Mouse (Mus musculus) c-Kit-negative CD71-positive TER-119-positive erythroid progenitor cells, embryonic 14.5 days (primary cell): ENCODE results near the gene Gm20517.

Experiments
- DNase-seq: peaks from one replicate; pipeline ENCODE4 v3.0.0-alpha.2; 2013; ENCODE audit warnings: low read depth, low spot score

Gene Gm20517

GRCm38 (mm10) chr17:47708972-47709371 lies 97.6 kb downstream of the Gm20517 start:
- no peak for DNase-seq

DNA sequence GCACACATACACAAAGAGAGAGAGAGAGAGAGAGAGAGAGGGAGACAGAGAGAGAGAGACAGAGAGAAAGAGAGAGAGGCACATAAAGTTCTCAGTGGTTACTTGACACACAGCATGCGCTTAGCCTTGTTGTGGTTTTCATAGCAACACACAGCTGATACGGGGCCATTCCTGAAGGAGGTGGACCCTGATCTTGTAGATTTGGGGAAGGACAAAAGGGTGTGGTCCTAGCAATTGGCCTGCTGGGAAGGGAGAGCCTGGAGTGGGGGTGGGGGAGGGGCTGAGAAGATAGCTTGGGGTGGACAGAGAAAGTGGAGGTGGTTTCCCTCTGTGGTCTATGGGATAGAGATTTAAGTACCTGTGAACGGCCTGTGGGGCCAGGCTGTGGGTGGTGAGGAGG lies 98.6 kb downstream of the Gm20517 start:
- DNase-seq = no peak

- DNase-seq = no peak
Observed at GRCm38 (mm10) chr17:47711883-47712282, 100.5 kb downstream of the Gm20517 start.

- no peak for DNase-seq
Observed at GRCm38 (mm10) chr17:47712889-47713571, 101.6 kb downstream of the Gm20517 start.

GRCm38 (mm10) chr17:47715037-47715436 lies 103.6 kb downstream of the Gm20517 start:
- no peak for DNase-seq

DNA sequence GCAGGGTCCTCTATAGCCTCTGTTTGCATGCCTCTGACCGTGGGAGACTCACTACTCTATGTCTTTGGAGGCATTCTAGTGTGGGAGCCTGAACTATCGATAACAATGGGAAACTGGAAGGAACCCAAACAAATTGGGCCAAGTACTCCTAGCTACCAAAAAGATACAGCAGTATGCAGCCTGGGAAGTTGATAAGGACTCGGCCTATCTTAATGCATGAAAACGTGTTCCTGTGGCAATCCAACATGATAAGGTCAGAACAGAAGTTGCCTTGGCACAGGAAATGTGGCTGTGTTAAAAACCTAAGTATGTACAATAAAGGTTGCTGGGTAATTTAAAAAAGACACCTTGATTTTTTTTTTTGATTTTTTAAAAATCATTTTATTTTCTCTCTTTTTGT lies 109.8 kb downstream of the Gm20517 start:
- no peak for DNase-seq

DNA sequence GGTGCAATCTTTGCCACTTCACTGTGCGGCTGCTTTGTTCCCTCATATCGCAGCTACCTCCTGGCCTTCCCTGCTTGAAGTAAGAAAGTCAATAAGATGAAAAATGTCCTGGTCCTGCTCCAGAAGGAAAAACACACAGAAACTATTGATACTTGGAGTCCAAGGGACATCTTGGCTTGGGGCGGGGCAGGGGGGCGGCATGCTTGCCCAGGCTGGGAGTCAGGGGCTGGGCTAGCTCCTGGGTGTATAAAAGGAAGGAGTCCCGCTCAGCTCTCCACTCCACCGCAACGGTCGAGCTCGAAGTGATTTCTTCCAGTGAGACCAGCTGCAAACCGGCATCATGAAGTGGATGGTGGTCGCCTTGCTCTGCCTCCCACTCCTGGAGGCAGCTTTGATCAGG lies 115.2 kb downstream of the Gm20517 start, which contains the start of gene Pgc:
Pgc (plus strand) TSS at position 277 of the 400 bp plus-strand sequence.
- DNase-seq = no peak

DNA sequence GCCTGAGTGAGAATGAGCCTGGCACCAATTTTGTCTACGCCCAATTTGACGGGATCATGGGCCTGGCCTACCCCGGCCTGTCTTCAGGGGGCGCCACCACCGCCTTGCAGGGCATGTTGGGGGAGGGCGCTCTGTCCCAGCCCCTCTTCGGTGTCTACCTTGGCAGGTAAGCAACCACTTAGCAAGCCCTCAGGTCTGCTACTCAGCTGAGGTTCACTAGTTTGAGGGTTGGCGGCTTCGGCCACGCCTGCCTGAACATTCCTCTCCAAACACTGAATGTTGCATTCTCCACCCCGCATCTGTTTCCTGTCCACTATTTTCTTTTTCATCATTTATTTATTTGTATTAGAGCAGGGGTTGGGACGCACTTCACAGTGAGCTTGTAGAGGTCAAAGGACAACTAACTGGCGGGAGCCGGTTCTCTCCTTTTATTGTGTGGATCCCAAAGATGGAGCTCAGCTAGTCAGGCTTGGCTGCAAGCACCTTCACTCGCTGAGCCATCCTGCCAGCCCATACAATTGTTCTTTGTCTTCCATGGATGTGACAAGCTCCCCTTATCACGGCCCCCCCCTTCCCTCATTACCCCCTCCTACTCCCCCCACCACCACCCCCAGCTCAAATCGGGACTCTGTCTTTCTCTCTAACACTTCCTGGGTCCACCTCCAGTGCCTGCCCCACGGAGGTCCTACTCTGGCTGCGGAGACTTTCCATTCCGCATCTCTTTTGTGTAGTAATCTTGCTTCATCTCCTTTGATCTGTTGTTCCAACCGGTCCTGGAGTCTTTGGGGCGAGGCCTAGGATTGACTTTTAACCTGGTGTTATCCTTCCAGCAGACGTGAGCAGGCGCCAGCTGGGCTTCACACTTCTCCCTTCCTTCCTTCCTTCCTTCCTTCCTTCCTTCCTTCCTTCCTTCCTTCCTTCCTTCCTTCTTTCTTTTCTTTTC lies 119.5 kb downstream of the Gm20517 start:
- no peak for DNase-seq
